Mouse (Mus musculus): ENCODE data around the gene Atrnl1. TPM values are rescaled to one million over a fixed set of nuclear protein-coding genes. Genes with fewer than 3 reads are reported as not detected.

The Atrnl1 gene
- polyA plus RNA-seq, 1 experiment from 2014 or later = 7.8 TPM

GRCm38 (mm10) chr19:57969766-57970165, 358.9 kb downstream of the Atrnl1 start:
- no peak overlapping the region for H3K9ac ChIP-seq (replicated peaks; ENCODE audit: low read length)
- no peak overlapping the region for H3K4me3 ChIP-seq (ENCODE audit: low read depth, low read length)
- no peaks in the 10 kb centered on the region for H3K9me3 ChIP-seq (replicated peaks; ENCODE audit: control insufficient read depth, low read length)
- ATAC-seq (replicated peaks; ENCODE audit: insufficient number of reproducible peaks, low FRiP score, low TSS enrichment, low read depth) = no peak
- H3K4me2 ChIP-seq (ENCODE audit: low read depth, low read length) = no peak overlapping the region
- WGBS = 94% methylated on average over 7 of the region's 7 CpGs
- no peaks in the 10 kb centered on the region for H3K4me1 ChIP-seq (ENCODE audit: control insufficient read depth, insufficient read depth, low read length)
- no peak overlapping the region for H3K27ac ChIP-seq (replicated peaks; ENCODE audit: low read depth, low read length)
- H3K36me3 ChIP-seq (replicated peaks; ENCODE audit: control insufficient read depth, insufficient read depth, low read depth, low read length) = no peaks in the 10 kb centered on the region
- no peak for DNase-seq (ENCODE audit: low spot score)
- H3K27me3 ChIP-seq (ENCODE audit: control insufficient read depth, insufficient read depth, low read length) = no peaks in the 10 kb centered on the region

GRCm38 (mm10) chr19:57970342-57970895, 359.6 kb downstream of the Atrnl1 start:
- Histone ChIP-seq H3K27me3 (ENCODE audit: control insufficient read depth, insufficient read depth, low read length) (no peaks in the 10 kb centered on the region), H3K4me1 (ENCODE audit: control insufficient read depth, insufficient read depth, low read length) (no peaks in the 10 kb centered on the region), H3K4me3 (ENCODE audit: low read depth, low read length) (no peak overlapping the region), H3K27ac (replicated peaks; ENCODE audit: low read depth, low read length) (no peak overlapping the region), H3K9ac (replicated peaks; ENCODE audit: low read length) (no peak overlapping the region), H3K36me3 (replicated peaks; ENCODE audit: control insufficient read depth, insufficient read depth, low read depth, low read length) (no peaks in the 10 kb centered on the region), H3K9me3 (replicated peaks; ENCODE audit: control insufficient read depth, low read length) (no peaks in the 10 kb centered on the region), H3K4me2 (ENCODE audit: low read depth, low read length) (no peak overlapping the region)
- ATAC-seq (replicated peaks; ENCODE audit: insufficient number of reproducible peaks, low FRiP score, low TSS enrichment, low read depth) = no peak
- WGBS = 90% methylated on average over 13 of the region's 13 CpGs
- DNase-seq (ENCODE audit: low spot score) = no peak

- no peak overlapping the region for H3K9ac ChIP-seq (replicated peaks; ENCODE audit: low read length)
- no peaks in the 10 kb centered on the region for H3K27me3 ChIP-seq (ENCODE audit: control insufficient read depth, insufficient read depth, low read length)
- no peaks in the 10 kb centered on the region for H3K36me3 ChIP-seq (replicated peaks; ENCODE audit: control insufficient read depth, insufficient read depth, low read depth, low read length)
- no peak overlapping the region for H3K27ac ChIP-seq (replicated peaks; ENCODE audit: low read depth, low read length)
- H3K4me1 ChIP-seq (ENCODE audit: control insufficient read depth, insufficient read depth, low read length) = no peaks in the 10 kb centered on the region
- no peak overlapping the region for H3K4me2 ChIP-seq (ENCODE audit: low read depth, low read length)
- DNase-seq (ENCODE audit: low spot score) (no peak), ATAC-seq (replicated peaks; ENCODE audit: insufficient number of reproducible peaks, low FRiP score, low TSS enrichment, low read depth) (no peak)
- 92% methylated on average over 6 of the region's 6 CpGs for WGBS
- H3K9me3 ChIP-seq (replicated peaks; ENCODE audit: control insufficient read depth, low read length) = no peaks in the 10 kb centered on the region
- H3K4me3 ChIP-seq (ENCODE audit: low read depth, low read length) = no peak overlapping the region
Observed at GRCm38 (mm10) chr19:57975201-57975600, 364.4 kb downstream of the Atrnl1 start.

- no peak overlapping the region for H3K4me3 ChIP-seq (ENCODE audit: low read depth, low read length)
- ATAC-seq (replicated peaks; ENCODE audit: insufficient number of reproducible peaks, low FRiP score, low TSS enrichment, low read depth) = no peak; the same call in 1 of the 2 replicates
- no peak for DNase-seq (ENCODE audit: low spot score)
- no peaks in the 10 kb centered on the region for H3K36me3 ChIP-seq (replicated peaks; ENCODE audit: control insufficient read depth, insufficient read depth, low read depth, low read length)
- no peaks in the 10 kb centered on the region for H3K9me3 ChIP-seq (replicated peaks; ENCODE audit: control insufficient read depth, low read length)
- no peaks in the 10 kb centered on the region for H3K27me3 ChIP-seq (ENCODE audit: control insufficient read depth, insufficient read depth, low read length)
- no peaks in the 10 kb centered on the region for H3K4me1 ChIP-seq (ENCODE audit: control insufficient read depth, insufficient read depth, low read length)
- no peak overlapping the region for H3K4me2 ChIP-seq (ENCODE audit: low read depth, low read length)
- no peak overlapping the region for H3K9ac ChIP-seq (replicated peaks; ENCODE audit: low read length)
- H3K27ac ChIP-seq (replicated peaks; ENCODE audit: low read depth, low read length) = no peak overlapping the region
- WGBS = 80% methylated on average over 21 of the region's 21 CpGs
Observed at GRCm38 (mm10) chr19:57985918-57986900, 375.4 kb downstream of the Atrnl1 start.

GRCm38 (mm10) chr19:57987696-57988393, 377.0 kb downstream of the Atrnl1 start:
- Histone ChIP-seq H3K4me2 (ENCODE audit: low read depth, low read length) (no peak overlapping the region), H3K4me1 (ENCODE audit: control insufficient read depth, insufficient read depth, low read length) (no peaks in the 10 kb centered on the region), H3K27ac (replicated peaks; ENCODE audit: low read depth, low read length) (no peak overlapping the region), H3K27me3 (ENCODE audit: control insufficient read depth, insufficient read depth, low read length) (no peaks in the 10 kb centered on the region), H3K9ac (replicated peaks; ENCODE audit: low read length) (no peak overlapping the region), H3K36me3 (replicated peaks; ENCODE audit: control insufficient read depth, insufficient read depth, low read depth, low read length) (no peaks in the 10 kb centered on the region), H3K4me3 (ENCODE audit: low read depth, low read length) (no peak overlapping the region), H3K9me3 (replicated peaks; ENCODE audit: control insufficient read depth, low read length) (no peaks in the 10 kb centered on the region)
- WGBS = 86% methylated on average over 17 of the region's 17 CpGs
- DNase-seq (ENCODE audit: low spot score) (no peak), ATAC-seq (replicated peaks; ENCODE audit: insufficient number of reproducible peaks, low FRiP score, low TSS enrichment, low read depth) (no peak)

GRCm38 (mm10) chr19:57988559-57989093, 377.8 kb downstream of the Atrnl1 start:
- Histone ChIP-seq H3K4me3 (ENCODE audit: low read depth, low read length) (no peak overlapping the region), H3K4me1 (ENCODE audit: control insufficient read depth, insufficient read depth, low read length) (no peaks in the 10 kb centered on the region), H3K4me2 (ENCODE audit: low read depth, low read length) (no peak overlapping the region), H3K9ac (replicated peaks; ENCODE audit: low read length) (no peak overlapping the region), H3K27me3 (ENCODE audit: control insufficient read depth, insufficient read depth, low read length) (no peaks in the 10 kb centered on the region), H3K9me3 (replicated peaks; ENCODE audit: control insufficient read depth, low read length) (no peaks in the 10 kb centered on the region), H3K27ac (replicated peaks; ENCODE audit: low read depth, low read length) (no peak overlapping the region), H3K36me3 (replicated peaks; ENCODE audit: control insufficient read depth, insufficient read depth, low read depth, low read length) (no peaks in the 10 kb centered on the region)
- ATAC-seq (replicated peaks; ENCODE audit: insufficient number of reproducible peaks, low FRiP score, low TSS enrichment, low read depth) (no peak), DNase-seq (ENCODE audit: low spot score) (no peak)
- whole genome bisulfite sequencing = 52% methylated on average over 10 of the region's 10 CpGs

- Histone ChIP-seq H3K9ac (replicated peaks; ENCODE audit: low read length) (no peak overlapping the region), H3K27me3 (ENCODE audit: control insufficient read depth, insufficient read depth, low read length) (no peaks in the 10 kb centered on the region), H3K4me1 (ENCODE audit: control insufficient read depth, insufficient read depth, low read length) (no peaks in the 10 kb centered on the region), H3K4me2 (ENCODE audit: low read depth, low read length) (no peak overlapping the region), H3K4me3 (ENCODE audit: low read depth, low read length) (no peak overlapping the region), H3K36me3 (replicated peaks; ENCODE audit: control insufficient read depth, insufficient read depth, low read depth, low read length) (no peaks in the 10 kb centered on the region), H3K9me3 (replicated peaks; ENCODE audit: control insufficient read depth, low read length) (no peaks in the 10 kb centered on the region), H3K27ac (replicated peaks; ENCODE audit: low read depth, low read length) (no peak overlapping the region)
- no peak for ATAC-seq (replicated peaks; ENCODE audit: insufficient number of reproducible peaks, low FRiP score, low TSS enrichment, low read depth)
- WGBS = 84% methylated on average over 14 of the region's 14 CpGs
- DNase-seq (ENCODE audit: low spot score) = no peak
Observed at GRCm38 (mm10) chr19:57991099-57991760, 380.4 kb downstream of the Atrnl1 start.
